Comparison of ENCODE assay signal across 8 mouse cellular contexts in the genomic region with DNA sequence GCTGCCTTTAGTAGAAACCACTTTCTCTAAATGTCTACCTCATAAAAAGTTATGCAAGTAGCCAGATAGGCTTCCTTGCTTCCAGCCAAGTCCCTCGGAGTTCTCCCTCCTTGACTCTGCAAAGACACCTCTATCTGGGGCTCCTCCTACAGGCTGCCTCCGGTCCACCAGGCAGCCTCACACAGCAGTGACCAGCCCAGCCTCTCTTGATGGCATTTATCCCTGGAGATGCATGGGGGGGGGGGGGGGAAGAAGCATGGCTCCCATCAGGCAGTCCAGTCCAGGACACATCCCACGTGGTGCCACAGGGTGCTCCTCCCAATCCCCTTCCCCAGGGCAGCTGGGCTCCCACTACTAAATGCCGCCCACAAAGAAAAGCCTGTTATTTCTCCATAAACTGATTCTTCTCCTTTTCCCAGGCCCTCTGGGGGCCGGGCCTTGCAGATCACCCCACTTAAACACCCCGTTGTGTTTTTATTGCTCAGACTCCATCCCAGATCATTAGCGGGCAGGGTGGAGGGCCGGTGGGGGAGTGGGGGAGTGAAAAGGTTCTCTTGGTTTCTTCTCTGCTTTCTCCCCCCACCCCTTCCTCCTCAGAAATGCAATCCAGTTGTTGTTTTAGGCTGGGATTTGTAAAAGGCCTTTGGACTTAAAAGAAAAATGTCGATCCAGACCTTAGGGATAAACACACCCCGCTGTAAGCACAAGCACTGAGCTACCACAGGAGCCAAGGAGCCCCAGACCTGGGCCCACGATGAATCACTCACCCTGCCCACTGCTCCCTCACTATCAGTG. TPM values are rescaled to one million over a fixed set of nuclear protein-coding genes. Genes with fewer than 3 reads are reported as not detected.
A peak's percentile ranks its signal among the peaks of the same experiment; 100 is the strongest.
DNase-seq lines count a peak whose midpoint lies in the region; ATAC-seq and TF ChIP-seq lines count a peak whose summit lies in the region.

No protein-coding gene starts in this region.

- TF ChIP-seq CTCF in thymus, adult 2 months (IDR thresholded peaks at IDR 0.05; ENCODE audit: borderline replicate concordance, control insufficient read depth, extremely low read depth, insufficient read depth, low read length, poor library complexity) = no peak

- no peaks in the 10 kb centered on the region for H3K36me3 ChIP-seq in forebrain, embryonic 16.5 days (ENCODE audit: control insufficient read depth, insufficient read depth)
- no peaks in the 10 kb centered on the region for H3K36me3 ChIP-seq in midbrain, embryonic 11.5 days (ENCODE audit: control insufficient read depth, insufficient read depth, low read length)
- H3K36me3 ChIP-seq in thymus, adult 2 months (ENCODE audit: control insufficient read depth, insufficient read depth, low read length) = no peaks in the 10 kb centered on the region

- H3K9me3 ChIP-seq in forebrain, embryonic 16.5 days (ENCODE audit: control insufficient read depth, low read length) = no peaks in the 10 kb centered on the region
- no peaks in the 10 kb centered on the region for H3K9me3 ChIP-seq in midbrain, embryonic 11.5 days (ENCODE audit: control insufficient read depth, low read length)

- H3K4me2 ChIP-seq in forebrain, embryonic 16.5 days (ENCODE audit: low read length) = no peak overlapping the region
- peak overlapping the region; percentile 18; the same call in 1 of the 2 replicates for H3K4me2 ChIP-seq in midbrain, embryonic 11.5 days

- TF ChIP-seq POLR2A in thymus, adult 2 months (IDR thresholded peaks at IDR 0.05; ENCODE audit: control insufficient read depth, extremely low read depth, insufficient read depth, low read length, poor library complexity) = no peak

- peak; percentile 31 for DNase-seq in ovary, adult 18-20 months (ENCODE audit: low spot score)
- no peak for DNase-seq in ovary, postnatal 14 days (ENCODE audit: low spot score)
- peak; percentile 19 for DNase-seq in kidney, adult 11 months
- DNase-seq in midbrain, embryonic 11.5 days (ENCODE audit: low spot score, missing footprints) = peak; percentile 90
- DNase-seq in right cerebral cortex, postnatal 4 days = no peak
- DNase-seq in spleen, adult 18-20 months = no peak
- DNase-seq in thymus, adult 2 months = no peak

- H3K27ac ChIP-seq in forebrain, embryonic 16.5 days (ENCODE audit: low read length) = peak overlapping the region; percentile 35
- H3K27ac ChIP-seq in midbrain, embryonic 11.5 days (ENCODE audit: low read depth, low read length) = peak overlapping the region; percentile 76
- H3K27ac ChIP-seq in thymus, adult 2 months (ENCODE audit: control insufficient read depth, insufficient read depth, low read length) = no peak overlapping the region

- no peak overlapping the region for H3K4me3 ChIP-seq in forebrain, embryonic 16.5 days (replicated peaks; ENCODE audit: low read length)
- no peak overlapping the region for H3K4me3 ChIP-seq in midbrain, embryonic 11.5 days (ENCODE audit: low read depth, low read length)
- H3K4me3 ChIP-seq in thymus, adult 2 months (ENCODE audit: control insufficient read depth, insufficient read depth, low read length) = no peak overlapping the region

- ATAC-seq in forebrain, embryonic 16.5 days = peak; percentile 69
- ATAC-seq in midbrain, embryonic 11.5 days (ENCODE audit: low FRiP score) = peak; percentile 83

- peaks cover 35% of the 10 kb centered on the region for H3K4me1 ChIP-seq in forebrain, embryonic 16.5 days (replicated peaks; ENCODE audit: control insufficient read depth, insufficient read depth, low read length)
- peaks cover 64% of the 10 kb centered on the region for H3K4me1 ChIP-seq in midbrain, embryonic 11.5 days (ENCODE audit: control insufficient read depth, insufficient read depth, low read length)
- no peaks in the 10 kb centered on the region for H3K4me1 ChIP-seq in thymus, adult 2 months (replicated peaks; ENCODE audit: control insufficient read depth, insufficient read depth, low read length)

- peak overlapping the region; percentile 7; the same call in 1 of the 2 replicates for H3K9ac ChIP-seq in forebrain, embryonic 16.5 days (replicated peaks; ENCODE audit: low read depth, low read length)
- peak overlapping the region; percentile 27 for H3K9ac ChIP-seq in midbrain, embryonic 11.5 days (ENCODE audit: low read length)

- WGBS in forebrain, embryonic 16.5 days = 7% methylated on average over 11 of the region's 11 CpGs
- 10% methylated on average over 11 of the region's 11 CpGs for WGBS in midbrain, embryonic 11.5 days
- WGBS in thymus, adult 2 months = 59% methylated on average over 11 of the region's 11 CpGs

- no peaks in the 10 kb centered on the region for H3K27me3 ChIP-seq in forebrain, embryonic 16.5 days (replicated peaks; ENCODE audit: control insufficient read depth, insufficient read depth, low read length)
- H3K27me3 ChIP-seq in midbrain, embryonic 11.5 days (ENCODE audit: control insufficient read depth, insufficient read depth, low read length) = no peaks in the 10 kb centered on the region
- H3K27me3 ChIP-seq in thymus, adult 2 months (ENCODE audit: control insufficient read depth, insufficient read depth, low read length) = no peaks in the 10 kb centered on the region

RNA-seq across cellular contexts. Expression of a gene that starts 55.9 kb away (rescaled TPM):
- 14.8 and 17.0 TPM in 2 replicates for polyA plus RNA-seq in forebrain, embryonic 16.5 days (2015; fragmentation: Nextera tagmentation; extraction: Ambion mirVana)
- 47.9 and 48.7 TPM in 2 replicates for polyA plus RNA-seq in midbrain, embryonic 11.5 days (2014; fragmentation: Nextera tagmentation; extraction: Ambion mirVana)
- polyA plus RNA-seq in thymus, adult 2 months (2012; rRNA removed) = 10.7 and 12.2 TPM in 2 replicates

Comparison
In these comparisons a context has a peak if more than half of its experiments do, and no peak if none do; other contexts are left out.
1. DNase-seq: peak in ovary, adult 18-20 months (single experiment), kidney, adult 11 months (single experiment) and midbrain, embryonic 11.5 days (single experiment); none in ovary, postnatal 14 days (single experiment), right cerebral cortex, postnatal 4 days (single experiment), spleen, adult 18-20 months (0 of 2) and thymus, adult 2 months (single experiment).